Mouse (Mus musculus): Measurements from ENCODE around the gene D630003M21Rik. TPM values are rescaled to one million over a fixed set of nuclear protein-coding genes. Genes with fewer than 3 reads are reported as not detected.

Gene D630003M21Rik
- polyA plus RNA-seq, 1 experiment: 15.4 TPM

GRCm38 (mm10) chr2:158236698-158237097 lies 7.7 kb upstream of the D630003M21Rik start:
- no peak for DNase-seq (ENCODE audit: low read depth)

GRCm38 (mm10) chr2:158233106-158233505 lies 4.1 kb upstream of the D630003M21Rik start:
- DNase-seq (ENCODE audit: low read depth): no peak

DNA sequence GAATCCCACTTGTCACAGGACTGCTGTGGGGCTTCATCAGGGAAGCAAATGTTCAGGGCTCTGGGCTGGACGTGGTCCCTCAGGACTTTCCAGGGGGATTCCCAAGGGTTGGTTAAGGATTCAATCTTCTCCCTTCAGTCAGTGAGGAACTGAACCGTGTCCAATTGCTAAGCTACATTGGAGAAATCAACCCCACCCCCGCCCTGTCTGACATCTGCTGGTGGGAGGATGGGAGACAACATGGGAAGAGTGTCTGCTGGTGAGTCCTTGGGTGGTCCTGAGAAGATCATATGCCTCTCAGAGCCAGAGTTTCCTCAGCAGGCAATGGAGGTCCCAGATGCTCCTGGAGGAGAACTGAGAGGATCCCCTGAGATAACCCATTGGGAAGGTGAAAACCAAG lies 3.4 kb upstream of the D630003M21Rik start:
- DNase-seq (ENCODE audit: low read depth): no peak

GRCm38 (mm10) chr2:158231071-158231470 lies 2.0 kb upstream of the D630003M21Rik start:
- no peak for DNase-seq (ENCODE audit: low read depth)

DNA sequence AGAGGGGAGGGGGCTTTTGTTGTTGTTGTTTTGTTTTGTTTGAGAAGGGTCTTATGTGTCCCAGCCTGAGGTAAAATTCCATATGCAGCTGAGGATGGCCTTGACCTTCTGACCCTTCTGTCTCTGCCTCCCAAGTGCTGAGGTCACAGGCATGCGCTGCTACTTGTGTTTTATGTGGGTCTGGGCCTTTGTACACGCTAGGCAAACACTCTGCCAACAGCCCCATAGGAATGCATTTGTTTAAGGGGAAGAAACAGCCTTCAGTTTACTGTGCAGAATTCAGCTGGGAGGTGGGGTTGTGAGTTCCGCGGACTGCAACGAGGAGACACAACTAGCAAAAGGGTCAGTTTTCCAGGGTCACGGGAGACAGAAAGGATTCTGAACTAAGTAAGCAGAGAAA lies 1.6 kb upstream of the D630003M21Rik start:
- DNase-seq (ENCODE audit: low read depth): no peak

DNA sequence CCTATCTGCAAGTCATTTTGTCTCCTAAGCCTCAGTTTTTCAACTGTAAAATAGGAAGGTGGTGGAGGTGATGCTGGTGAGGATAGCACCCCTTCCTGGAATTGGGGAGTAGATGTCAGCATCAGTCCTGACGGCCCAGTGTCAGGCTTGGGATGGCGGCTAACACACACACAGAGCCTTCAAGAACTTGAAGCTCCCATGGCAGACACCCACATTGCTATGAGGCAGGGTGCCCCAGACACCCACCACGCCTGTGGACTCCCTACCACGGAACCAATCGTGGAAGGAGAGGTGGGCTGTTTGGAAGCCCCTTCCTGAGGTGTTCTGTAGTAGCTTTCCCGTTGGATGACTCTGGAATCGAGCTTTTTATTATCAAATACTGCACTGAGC lies 476 bp upstream of the D630003M21Rik start:
- no peak for DNase-seq (ENCODE audit: low read depth)

GRCm38 (mm10) chr2:158225301-158225700 lies 3.7 kb downstream of the D630003M21Rik start:
- peak; percentile 31 for DNase-seq (ENCODE audit: low read depth)

DNA sequence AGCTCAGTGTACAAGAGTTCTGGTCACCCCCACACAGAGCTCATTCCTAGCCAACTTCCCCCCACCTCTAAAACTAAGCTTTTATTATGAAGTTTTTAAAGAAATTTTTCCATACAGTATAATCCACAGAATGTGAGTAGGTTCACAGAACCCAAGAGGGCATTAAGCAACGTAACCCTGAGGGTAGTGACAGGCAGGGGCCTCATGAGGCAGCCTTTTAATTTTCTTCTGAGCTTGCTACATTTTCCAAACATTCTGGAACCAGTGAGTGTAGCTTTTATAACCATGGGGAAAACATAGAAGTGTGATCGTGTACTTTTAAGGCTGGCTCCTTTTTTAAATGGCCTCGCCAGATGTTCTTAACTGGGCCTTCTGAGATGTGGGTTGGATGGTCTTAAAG lies 5.5 kb downstream of the D630003M21Rik start:
- no peak for DNase-seq (ENCODE audit: low read depth)

DNA sequence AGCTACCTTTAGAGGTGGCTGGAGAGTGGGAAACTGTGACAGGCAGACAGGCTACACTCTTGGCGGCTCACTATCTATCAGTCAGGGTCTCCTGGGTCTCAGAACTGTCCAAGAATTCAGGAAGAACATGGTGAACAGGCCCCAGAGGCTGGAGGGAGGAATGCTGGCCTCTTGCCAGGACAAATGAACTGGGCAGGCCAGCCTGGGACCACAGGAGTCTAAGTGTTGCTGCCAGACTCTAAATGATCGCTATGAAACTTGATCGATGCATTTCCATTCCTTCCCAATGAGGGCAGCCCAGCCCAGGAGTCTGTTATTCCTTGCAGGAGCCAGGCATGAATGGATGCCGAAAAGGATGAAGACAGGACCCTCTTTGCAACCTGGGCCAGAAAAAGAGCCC lies 6.4 kb downstream of the D630003M21Rik start:
- DNase-seq (ENCODE audit: low read depth): no peak

- no peak for DNase-seq (ENCODE audit: low read depth)
Measured at GRCm38 (mm10) chr2:158221446-158222084, 7.5 kb downstream of the D630003M21Rik start.

DNA sequence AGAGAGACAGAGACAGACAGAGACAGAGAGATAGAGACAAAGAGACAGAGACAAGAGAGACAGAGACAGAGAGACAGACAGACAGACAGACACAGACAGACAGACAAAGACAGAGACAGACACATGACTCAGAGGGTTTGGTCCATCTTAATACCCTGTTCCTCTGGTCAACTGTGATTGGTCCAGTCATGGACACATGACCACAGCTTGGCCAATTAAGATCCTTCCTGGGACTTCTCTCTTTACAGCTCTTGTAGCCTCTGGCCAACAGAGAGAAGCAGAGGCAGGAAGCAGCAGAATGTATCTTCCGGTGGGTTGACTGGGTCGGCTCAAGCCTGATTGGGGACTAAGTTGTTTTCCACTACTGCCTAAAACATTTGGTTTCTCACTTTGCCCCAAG lies 9.5 kb downstream of the D630003M21Rik start:
- no peak for DNase-seq (ENCODE audit: low read depth)

DNA sequence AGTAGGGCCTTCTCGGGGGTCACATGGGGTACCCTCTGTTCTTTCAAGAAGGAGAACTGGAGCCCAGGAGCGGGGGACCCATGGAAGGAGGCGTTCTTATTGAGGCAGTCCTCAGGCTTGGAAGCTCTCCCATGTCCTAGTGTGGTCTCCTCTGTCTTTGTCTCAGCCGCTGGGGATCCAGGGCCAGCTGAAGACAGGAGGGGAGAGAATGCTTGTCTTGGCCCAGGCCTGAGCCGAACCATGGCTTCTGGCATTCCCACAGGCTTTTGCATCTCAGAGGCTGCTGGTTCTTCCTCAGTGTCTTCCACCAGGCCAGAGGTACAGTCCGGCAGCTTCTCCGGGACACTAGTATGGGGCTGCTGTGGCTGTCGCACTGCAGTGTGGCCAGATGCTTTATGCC lies 12.5 kb downstream of the D630003M21Rik start:
- no peak for DNase-seq (ENCODE audit: low read depth)

GRCm38 (mm10) chr2:158215283-158216117 lies 13.5 kb downstream of the D630003M21Rik start:
- DNase-seq (ENCODE audit: low read depth): no peak

DNA sequence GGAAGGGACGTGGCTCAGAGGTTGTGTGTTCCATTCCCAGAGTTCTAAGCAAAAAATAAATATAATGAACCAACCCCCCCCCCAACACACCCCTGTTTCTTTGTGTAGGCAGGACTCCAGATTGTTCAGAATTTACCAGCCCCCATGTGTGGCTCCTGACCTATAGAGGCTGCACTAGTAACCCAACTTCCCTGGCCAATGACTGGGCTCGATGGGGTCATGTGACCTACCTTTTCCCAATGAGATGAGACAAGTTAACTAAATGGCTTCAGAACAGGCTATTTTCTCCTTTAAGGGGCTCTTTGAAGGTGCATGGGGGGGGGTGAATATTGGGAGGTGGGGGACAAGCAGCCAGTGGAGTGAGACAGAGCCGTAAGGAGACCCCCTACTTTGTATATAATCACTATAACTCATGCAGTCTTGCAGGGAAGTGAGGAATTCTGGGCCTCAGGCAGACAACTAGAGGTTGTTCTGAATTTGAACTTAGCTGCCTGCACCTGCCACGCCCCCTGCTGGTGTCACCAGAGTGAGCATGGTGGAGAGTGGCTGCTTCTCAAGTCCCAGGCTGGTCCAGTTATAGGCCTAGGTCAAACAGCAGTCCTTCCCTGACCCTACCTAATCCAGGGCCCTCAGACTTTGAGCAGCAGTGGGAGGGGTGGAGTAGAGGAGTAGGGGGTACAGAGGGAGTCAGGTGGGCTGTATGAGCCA lies 17.1 kb downstream of the D630003M21Rik start:
- no peak for DNase-seq (ENCODE audit: low read depth)

GRCm38 (mm10) chr2:158210958-158211357 lies 18.1 kb downstream of the D630003M21Rik start:
- DNase-seq (ENCODE audit: low read depth): no peak

DNA sequence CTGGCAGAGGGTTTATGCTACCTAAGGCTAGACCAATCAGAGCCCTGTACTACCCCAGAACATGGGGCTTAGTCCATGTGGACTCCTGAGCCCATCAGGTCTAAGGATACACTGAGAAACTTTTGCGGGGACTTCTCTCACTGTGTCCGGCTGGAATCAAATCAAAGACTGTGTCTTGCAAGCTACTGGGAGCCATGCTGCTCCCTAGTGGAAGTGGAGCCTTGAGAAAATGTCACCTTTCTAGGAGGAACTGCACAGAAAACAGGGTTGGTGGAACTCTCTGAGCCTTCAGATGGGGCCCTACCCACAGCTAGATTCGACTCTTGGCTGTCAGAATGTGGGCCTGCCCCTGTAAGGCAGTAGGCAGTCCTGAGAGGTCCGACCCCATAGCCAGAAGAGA lies 18.5 kb downstream of the D630003M21Rik start:
- DNase-seq (ENCODE audit: low read depth): no peak

DNA sequence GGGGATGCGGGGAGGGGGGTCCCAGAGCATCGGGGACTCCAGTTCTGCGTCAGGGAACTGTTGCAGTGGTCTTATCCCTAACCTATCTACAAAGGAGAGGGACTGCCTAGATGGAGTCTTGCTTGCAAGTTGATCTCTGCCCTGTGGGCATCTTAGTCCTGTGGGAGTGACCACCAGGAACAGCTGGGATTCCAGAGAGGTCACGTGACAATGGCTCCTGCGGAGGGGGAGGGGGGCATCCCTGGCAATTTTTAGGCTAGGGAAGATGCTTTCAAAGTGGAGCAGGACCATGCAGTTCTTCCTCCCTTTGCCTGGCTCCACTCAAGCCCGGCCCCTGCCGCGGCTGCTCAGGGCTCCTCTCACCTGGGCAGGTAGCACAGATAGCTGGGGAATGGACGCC lies 19.2 kb downstream of the D630003M21Rik start:
- no peak for DNase-seq (ENCODE audit: low read depth)

GRCm38 (mm10) chr2:158207848-158208247 lies 21.2 kb downstream of the D630003M21Rik start:
- DNase-seq (ENCODE audit: low read depth): no peak

GRCm38 (mm10) chr2:158204114-158204513 lies 24.9 kb downstream of the D630003M21Rik start:
- DNase-seq (ENCODE audit: low read depth): no peak

- DNase-seq (ENCODE audit: low read depth): no peak
Measured at GRCm38 (mm10) chr2:158203686-158204085, 25.3 kb downstream of the D630003M21Rik start.

DNA sequence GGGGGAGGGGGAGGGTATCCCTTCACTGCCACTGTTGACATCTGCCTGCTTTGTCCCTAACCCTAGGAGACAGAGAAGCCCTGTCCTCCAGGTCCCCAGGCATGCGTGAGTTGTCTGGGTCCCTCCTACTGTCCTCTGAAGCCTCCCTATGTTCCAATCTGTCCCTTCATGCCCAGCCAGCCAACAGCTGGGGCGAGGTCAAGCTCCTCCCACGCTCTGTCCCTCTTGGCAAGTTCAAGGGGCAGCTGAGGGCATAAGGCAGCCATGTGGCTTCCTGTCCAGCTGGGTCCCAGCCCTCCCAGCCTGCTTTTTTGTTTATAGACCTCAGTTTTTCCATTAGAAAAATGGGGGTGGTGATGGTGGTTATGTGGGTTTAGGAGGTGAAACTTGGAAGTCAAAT lies 29.7 kb downstream of the D630003M21Rik start:
- no peak for DNase-seq (ENCODE audit: low read depth)

DNA sequence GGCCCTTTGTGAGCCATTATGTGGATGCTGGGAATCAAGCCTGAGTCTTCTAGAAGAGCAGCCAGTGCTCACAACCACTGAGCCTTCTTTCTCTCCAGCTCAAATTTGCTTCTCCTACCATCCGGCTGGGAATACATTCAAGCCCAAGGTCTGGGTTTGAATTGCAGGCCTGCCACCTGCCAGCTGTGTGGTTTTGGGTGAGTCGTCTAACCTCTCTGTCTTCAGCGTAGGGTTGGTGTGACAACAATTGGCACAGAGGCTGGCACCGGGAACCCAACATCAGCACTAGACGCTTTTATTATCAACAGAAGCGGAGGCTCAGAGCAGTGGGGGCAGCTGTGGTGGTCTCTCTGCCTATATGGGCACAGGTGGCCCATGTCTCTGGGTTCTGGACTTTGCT lies 30.2 kb downstream of the D630003M21Rik start:
- DNase-seq (ENCODE audit: low read depth): no peak

- DNase-seq (ENCODE audit: low read depth): no peak
Measured at GRCm38 (mm10) chr2:158197971-158198370, 31.1 kb downstream of the D630003M21Rik start.
